Mouse (Mus musculus) skeletal muscle tissue, adult 2 months (tissue): ENCODE results near the gene Mipep.
A peak's percentile ranks its signal among the peaks of the same experiment; 100 is the strongest.

Source experiments
- DNase-seq: peaks from one replicate; pipeline ENCODE4 v3.0.0-alpha.2; 2012; ENCODE audit warnings: low read depth, low spot score

The Mipep gene

GRCm38 (mm10) chr14:60757265-60757664 is 27.1 kb upstream of the Mipep start:
- no peak for DNase-seq

GRCm38 (mm10) chr14:60757722-60758121 is 26.7 kb upstream of the Mipep start:
- no peak for DNase-seq

- no peak for DNase-seq
These were observed 25.3 kb upstream of the Mipep start for GRCm38 (mm10) chr14:60759097-60759496.

- no peak for DNase-seq
These were observed 22.6 kb upstream of the Mipep start for GRCm38 (mm10) chr14:60761801-60762200.

- no peak for DNase-seq
These were observed 21.6 kb upstream of the Mipep start for GRCm38 (mm10) chr14:60762754-60763153.

- peak; percentile 40 for DNase-seq
These were observed 20.6 kb upstream of the Mipep start for GRCm38 (mm10) chr14:60763746-60764145.

- no peak for DNase-seq
These were observed 19.8 kb upstream of the Mipep start for GRCm38 (mm10) chr14:60764526-60764925.

- peak; percentile 19 for DNase-seq
These were observed 19.3 kb upstream of the Mipep start for GRCm38 (mm10) chr14:60765025-60765424.

GRCm38 (mm10) chr14:60767884-60768283 is 16.5 kb upstream of the Mipep start, which contains the start of gene C1qtnf9:
Gene C1qtnf9, plus strand, starts transcription at chr14:60768134.
- DNase-seq = no peak

- no peak for DNase-seq
These were observed 15.0 kb upstream of the Mipep start for GRCm38 (mm10) chr14:60769340-60769739.

GRCm38 (mm10) chr14:60770594-60770993 is 13.8 kb upstream of the Mipep start:
- DNase-seq = no peak

GRCm38 (mm10) chr14:60771057-60771456 is 13.3 kb upstream of the Mipep start:
- DNase-seq = peak; percentile 16

GRCm38 (mm10) chr14:60773476-60773875 is 10.9 kb upstream of the Mipep start:
- no peak for DNase-seq

GRCm38 (mm10) chr14:60776521-60776920 is 7.9 kb upstream of the Mipep start:
- DNase-seq = no peak

GRCm38 (mm10) chr14:60777485-60777919 is 6.9 kb upstream of the Mipep start:
- no peak for DNase-seq

- DNase-seq = no peak
These were observed 5.2 kb upstream of the Mipep start for GRCm38 (mm10) chr14:60779198-60779597.

- no peak for DNase-seq
These were observed 2.2 kb upstream of the Mipep start for GRCm38 (mm10) chr14:60782121-60782656.

- no peak for DNase-seq
These were observed 1.2 kb upstream of the Mipep start for GRCm38 (mm10) chr14:60783196-60783595.

- DNase-seq = no peak
These were observed 5.7 kb downstream of the Mipep start for GRCm38 (mm10) chr14:60790103-60790502.

GRCm38 (mm10) chr14:60796600-60797322 is 12.4 kb downstream of the Mipep start:
- DNase-seq = no peak

- no peak for DNase-seq
These were observed 13.2 kb downstream of the Mipep start for GRCm38 (mm10) chr14:60797596-60797995.

- peak; percentile 65 for DNase-seq
These were observed 14.3 kb downstream of the Mipep start for GRCm38 (mm10) chr14:60798721-60799120.
